Mouse (Mus musculus) olfactory bulb, adult 2 months (tissue): ENCODE results near the gene Dglucy.

Experiments used
- CTCF ChIP-seq: fragments of 200-500 bp; IDR thresholded peaks from 2 replicates; pipeline ENCODE4 v1.5.1; 2012; ENCODE audit warnings: low read depth, mild to moderate bottlenecking, low read length, moderate library complexity; ENCODE audit not compliant: insufficient read depth
- POLR2A ChIP-seq: fragments of 200-500 bp; IDR thresholded peaks from 2 replicates; pipeline ENCODE4 v1.6.1; 2012; ENCODE audit warnings: mild to moderate bottlenecking, low read depth, low read length, moderate library complexity; ENCODE audit not compliant: insufficient read depth

GRCm38 (mm10) chr12:100785344-100785743 lies 6.5 kb downstream of the Dglucy start:
- no peak for TF ChIP-seq POLR2A
- no peak for TF ChIP-seq CTCF
